Mouse (Mus musculus): ENCODE measurements around the gene Bloc1s1. TPM values are rescaled to one million over a fixed set of nuclear protein-coding genes. Genes with fewer than 3 reads are reported as not detected.

Gene Bloc1s1
- polyA plus RNA-seq, 1 experiment from 2014 or later: 289 TPM

GRCm38 (mm10) chr10:128882067-128882466 lies 41.8 kb downstream of the Bloc1s1 start:
- H3K4me2 ChIP-seq (replicated peaks): no peak overlapping the region
- H3K4me3 ChIP-seq (replicated peaks): no peak overlapping the region
- no peaks in the 10 kb centered on the region for H3K27me3 ChIP-seq
- H3K9ac ChIP-seq (replicated peaks): no peak overlapping the region
- no peak for ATAC-seq
- no peak overlapping the region for H3K27ac ChIP-seq
- peaks cover 62% of the 10 kb centered on the region for H3K36me3 ChIP-seq
- H3K4me1 ChIP-seq (replicated peaks): peaks cover 6% of the 10 kb centered on the region; the same call in 1 of the 2 replicates
- no peaks in the 10 kb centered on the region for H3K9me3 ChIP-seq
- WGBS: 75% methylated on average over 5 of the region's 5 CpGs

GRCm38 (mm10) chr10:128878811-128879210 lies 45.0 kb downstream of the Bloc1s1 start:
- no peak overlapping the region for H3K27ac ChIP-seq
- H3K27me3 ChIP-seq: no peaks in the 10 kb centered on the region
- H3K4me1 ChIP-seq (replicated peaks): no peaks in the 10 kb centered on the region
- 87% methylated on average over 2 of the region's 2 CpGs for WGBS
- H3K36me3 ChIP-seq: peaks cover 48% of the 10 kb centered on the region
- H3K9ac ChIP-seq (replicated peaks): no peak overlapping the region
- no peak for ATAC-seq
- no peaks in the 10 kb centered on the region for H3K9me3 ChIP-seq
- no peak overlapping the region for H3K4me3 ChIP-seq (replicated peaks)
- no peak overlapping the region for H3K4me2 ChIP-seq (replicated peaks)

GRCm38 (mm10) chr10:128878291-128878690 lies 45.5 kb downstream of the Bloc1s1 start:
- Histone ChIP-seq H3K4me1 (replicated peaks) (no peaks in the 10 kb centered on the region), H3K9me3 (no peaks in the 10 kb centered on the region), H3K4me3 (replicated peaks) (no peak overlapping the region), H3K9ac (replicated peaks) (no peak overlapping the region), H3K36me3 (peaks cover 49% of the 10 kb centered on the region), H3K4me2 (replicated peaks) (no peak overlapping the region), H3K27ac (no peak overlapping the region), H3K27me3 (no peaks in the 10 kb centered on the region)
- ATAC-seq: no peak

DNA sequence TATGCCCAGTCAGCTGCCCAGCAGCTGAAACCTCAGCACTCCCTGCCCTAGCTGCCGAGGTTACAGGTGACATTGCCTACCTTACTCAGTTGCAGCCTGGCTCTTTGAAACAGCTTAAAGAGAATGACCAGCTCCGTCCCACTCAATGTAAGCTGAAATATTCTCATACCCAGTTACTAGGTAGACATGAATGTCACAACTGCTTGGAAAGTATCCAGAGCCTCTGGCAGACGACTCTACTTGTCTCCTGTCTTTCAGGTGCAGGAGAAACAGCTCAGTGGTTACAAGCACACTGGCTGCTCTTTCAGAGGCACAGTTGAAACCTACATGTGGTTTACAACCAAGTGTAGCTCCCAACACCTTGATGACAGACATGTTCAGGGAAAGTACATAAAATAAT lies 53.5 kb downstream of the Bloc1s1 start:
- H3K4me1 ChIP-seq (replicated peaks): no peaks in the 10 kb centered on the region
- H3K27ac ChIP-seq: no peak overlapping the region
- no peaks in the 10 kb centered on the region for H3K9me3 ChIP-seq
- WGBS: 94% methylated on average over 3 of the region's 3 CpGs
- ATAC-seq: no peak
- H3K4me3 ChIP-seq (replicated peaks): no peak overlapping the region
- H3K4me2 ChIP-seq (replicated peaks): no peak overlapping the region
- H3K9ac ChIP-seq (replicated peaks): no peak overlapping the region
- peaks cover 53% of the 10 kb centered on the region for H3K36me3 ChIP-seq
- H3K27me3 ChIP-seq: no peaks in the 10 kb centered on the region

Other genes starting within 250 kb of the Bloc1s1 start
- gene Suox, start 250.0 kb downstream of the Bloc1s1 start, polyA plus RNA-seq (2015; fragmentation: Nextera tagmentation; extraction: Ambion mirVana): 13.0 and 13.7 TPM in 2 replicates
- gene Rab5b, start 227.8 kb downstream of the Bloc1s1 start, polyA plus RNA-seq (2015; fragmentation: Nextera tagmentation; extraction: Ambion mirVana): 106 and 107 TPM in 2 replicates
- 0.09 and 0.15 TPM in 2 replicates for gene Pmel, start 219.8 kb downstream of the Bloc1s1 start, polyA plus RNA-seq (2015; fragmentation: Nextera tagmentation; extraction: Ambion mirVana)
- 36.2 TPM in 2 replicates for gene Cdk2, start 219.0 kb downstream of the Bloc1s1 start, polyA plus RNA-seq (2015; fragmentation: Nextera tagmentation; extraction: Ambion mirVana)
- 5.0 TPM in 2 replicates for gene Dgka, start 179.2 kb downstream of the Bloc1s1 start, polyA plus RNA-seq (2015; fragmentation: Nextera tagmentation; extraction: Ambion mirVana)
- 50.6 and 51.8 TPM in 2 replicates for gene Pym1, start 176.1 kb downstream of the Bloc1s1 start, polyA plus RNA-seq (2015; fragmentation: Nextera tagmentation; extraction: Ambion mirVana)
- 0.32 and 0.48 TPM in 2 replicates for gene Mmp19, start 133.1 kb downstream of the Bloc1s1 start, polyA plus RNA-seq (2015; fragmentation: Nextera tagmentation; extraction: Ambion mirVana)
- 54.1 and 56.3 TPM in 2 replicates for gene Dnajc14, start 120.0 kb downstream of the Bloc1s1 start, polyA plus RNA-seq (2015; fragmentation: Nextera tagmentation; extraction: Ambion mirVana)
- gene Tmem198b, start 119.7 kb downstream of the Bloc1s1 start, polyA plus RNA-seq (2015; fragmentation: Nextera tagmentation; extraction: Ambion mirVana): 17.4 and 17.5 TPM in 2 replicates
- 203 and 209 TPM in 2 replicates for gene Sarnp, start 106.7 kb downstream of the Bloc1s1 start, polyA plus RNA-seq (2015; fragmentation: Nextera tagmentation; extraction: Ambion mirVana)
- 29.3 and 31.3 TPM in 2 replicates for gene Ormdl2, start 102.4 kb downstream of the Bloc1s1 start, polyA plus RNA-seq (2015; fragmentation: Nextera tagmentation; extraction: Ambion mirVana)
- gene Gdf11, start 32.3 kb downstream of the Bloc1s1 start, polyA plus RNA-seq (2015; fragmentation: Nextera tagmentation; extraction: Ambion mirVana): 11.2 and 11.7 TPM in 2 replicates
- gene Cd63, start 23.0 kb downstream of the Bloc1s1 start, polyA plus RNA-seq (2015; fragmentation: Nextera tagmentation; extraction: Ambion mirVana): 127 and 141 TPM in 2 replicates
- 14.8 and 20.9 TPM in 2 replicates for gene Rdh5, start 1.1 kb downstream of the Bloc1s1 start, polyA plus RNA-seq (2015; fragmentation: Nextera tagmentation; extraction: Ambion mirVana)
- 1.7 and 2.5 TPM in 2 replicates for gene Itga7, start 9.8 kb upstream of the Bloc1s1 start, polyA plus RNA-seq (2015; fragmentation: Nextera tagmentation; extraction: Ambion mirVana)
- not detected in 2 replicates for gene Mettl7b, start 37.0 kb upstream of the Bloc1s1 start, polyA plus RNA-seq (2015; fragmentation: Nextera tagmentation; extraction: Ambion mirVana)
- gene Olfr9, start 65.4 kb upstream of the Bloc1s1 start, polyA plus RNA-seq (2015; fragmentation: Nextera tagmentation; extraction: Ambion mirVana): not detected in 2 replicates
- not detected in 2 replicates for gene Olfr763, start 86.8 kb upstream of the Bloc1s1 start, polyA plus RNA-seq (2015; fragmentation: Nextera tagmentation; extraction: Ambion mirVana)
- gene Olfr764-ps1, start 115.9 kb upstream of the Bloc1s1 start, polyA plus RNA-seq (2015; fragmentation: Nextera tagmentation; extraction: Ambion mirVana): not detected in 2 replicates
- gene Olfr765, start 126.0 kb upstream of the Bloc1s1 start, polyA plus RNA-seq (2015; fragmentation: Nextera tagmentation; extraction: Ambion mirVana): not detected in 2 replicates
- gene Olfr766-ps1, start 144.9 kb upstream of the Bloc1s1 start, polyA plus RNA-seq (2015; fragmentation: Nextera tagmentation; extraction: Ambion mirVana): not detected in 2 replicates
- gene Olfr767, start 158.9 kb upstream of the Bloc1s1 start, polyA plus RNA-seq (2015; fragmentation: Nextera tagmentation; extraction: Ambion mirVana): not detected in 2 replicates
- gene Olfr768, start 175.3 kb upstream of the Bloc1s1 start, polyA plus RNA-seq (2015; fragmentation: Nextera tagmentation; extraction: Ambion mirVana): not detected in 2 replicates
- gene Olfr769, start 193.8 kb upstream of the Bloc1s1 start, polyA plus RNA-seq (2015; fragmentation: Nextera tagmentation; extraction: Ambion mirVana): not detected in 2 replicates
- gene Olfr770, start 215.0 kb upstream of the Bloc1s1 start, polyA plus RNA-seq (2015; fragmentation: Nextera tagmentation; extraction: Ambion mirVana): not detected in 2 replicates
- gene Olfr771, start 240.7 kb upstream of the Bloc1s1 start, polyA plus RNA-seq (2015; fragmentation: Nextera tagmentation; extraction: Ambion mirVana): not detected in 2 replicates

All from midbrain, embryonic 13.5 days (tissue).